Mouse (Mus musculus) liver, adult 2 months (tissue): ENCODE measurements at regions not wholly inside any gene's neighbourhood (a gene's known extent, or its start where the extent isn't known, plus 50 kb on each side); places are given as distances from the start of the nearest gene placed in this dataset.
"Not testable (repeated sequence)": the region's sequence is repeated elsewhere in the genome, so short reads cannot be mapped to it uniquely, and the experiment has no call there.

Experiments
- CTCF ChIP-seq: fragments of 200-500 bp; IDR thresholded peaks from 2 replicates; pipeline ENCODE4 v1.5.1; 2011; ENCODE audit warnings: low read depth, low read length, control low read depth
- POLR2A ChIP-seq: fragments of 200-500 bp; IDR thresholded peaks from 2 replicates; pipeline ENCODE4 v1.6.1; 2011; ENCODE audit warnings: low read length, control low read depth; ENCODE audit not compliant: insufficient read depth; ENCODE audit errors: extremely low read depth

- TF ChIP-seq POLR2A, CTCF: not testable (repeated sequence)
Observed at GRCm38 (mm10) chr3:6041325-6041724, 290.7 kb downstream of the Gm8797 start.
